Mouse (Mus musculus) G1E (cell line): ENCODE measurements around the gene Hps5. TPM values are rescaled to one million over a fixed set of nuclear protein-coding genes. Genes with fewer than 3 reads are reported as not detected.
"Not testable (repeated sequence)": the region's sequence is repeated elsewhere in the genome, so short reads cannot be mapped to it uniquely, and the experiment has no call there.

Source experiments
- ATAC-seq: 2 replicates; pipeline ENCODE4 v1.8.0; 2016; ENCODE audit warnings: mild to moderate bottlenecking; ENCODE audit not compliant: insufficient number of reproducible peaks, poor library complexity, low FRiP score, severe bottlenecking; ENCODE audit errors: extremely low read depth
- DNase-seq: peaks from one replicate; pipeline ENCODE4 v3.0.0; 2012; ENCODE audit warnings: low spot score
- H3K27me3 ChIP-seq: 2 replicates; pipeline ENCODE4 v1.6.1; 2012; ENCODE audit warnings: mild to moderate bottlenecking, low read length, inconsistent platforms; ENCODE audit not compliant: insufficient read depth
- H3K36me3 ChIP-seq: replicated peaks from 2 replicates; pipeline ENCODE3; 2012; ENCODE audit warnings: mild to moderate bottlenecking, inconsistent platforms
- H3K4me1 ChIP-seq: 2 replicates; pipeline ENCODE4 v1.6.1; 2012; ENCODE audit warnings: low read depth, low read length, inconsistent platforms, mixed read lengths; ENCODE audit not compliant: insufficient read depth
- H3K4me3 ChIP-seq: 2 replicates; pipeline ENCODE4 v1.5.1; 2012; ENCODE audit warnings: low read depth, mild to moderate bottlenecking, inconsistent platforms, low read length, moderate library complexity, mixed read lengths
- H3K9me3 ChIP-seq: replicated peaks from 2 replicates; pipeline ENCODE4 v1.6.1; 2012; ENCODE audit warnings: inconsistent platforms
- CTCF ChIP-seq: IDR thresholded peaks from 2 replicates; pipeline ENCODE4 v1.5.1; 2012; ENCODE audit warnings: low read depth, low read length, inconsistent platforms, mixed read lengths
- GATA1 ChIP-seq: IDR thresholded peaks from 2 replicates; pipeline ENCODE4 v1.6.1; 2012; ENCODE audit warnings: borderline replicate concordance, low read length, inconsistent platforms, mixed read lengths
- GATA2 ChIP-seq: IDR thresholded peaks from 2 replicates; pipeline ENCODE4 v1.6.1; 2012; ENCODE audit warnings: low read depth, low read length, inconsistent platforms, borderline replicate concordance
- POLR2AphosphoS5 ChIP-seq: IDR thresholded peaks from 2 replicates; pipeline ENCODE4 v1.6.1; 2012; ENCODE audit warnings: low read depth, low read length, inconsistent platforms; ENCODE audit not compliant: insufficient replicate concordance
- TAL1 ChIP-seq: conservative IDR thresholded peaks from 2 replicates; pipeline ENCODE4 v1.6.1; 2012; ENCODE audit warnings: low read depth, low read length, inconsistent platforms, mixed read lengths
- polyA plus RNA-seq: library from polyadenylated mRNA; stranded (reverse); fragments of >175 nt; gene quantifications from 2 replicates; pipeline ENCODE4 v1.2.3, GENCODE M21; 2012
- total RNA-seq, 2 experiments: library from RNA; stranded (forward) in 1 of 2; stranded (reverse) in 1 of 2; fragments of 200-1000 nt in 1 of 2; fragments of >200 nt in 1 of 2; fragmentation: Nextera tagmentation in 1 of 2; gene quantifications; 2 replicates each; pipeline ENCODE4 v1.2.3; 2014 to 2017

Gene Hps5
- total and polyA plus RNA-seq, 3 experiments = 2.7 to 34.9 (median 30.4) TPM

GRCm38 (mm10) chr7:46834994-46835610, 39.2 kb upstream of the Hps5 start:
- H3K36me3 ChIP-seq = no peaks in the 10 kb centered on the region
- no peak for DNase-seq
- no peak overlapping the region for H3K4me3 ChIP-seq
- TF ChIP-seq GATA2 = no peak
- no peaks in the 10 kb centered on the region for H3K9me3 ChIP-seq
- peaks cover 49% of the 10 kb centered on the region for H3K4me1 ChIP-seq
- H3K27me3 ChIP-seq = peaks cover 11% of the 10 kb centered on the region
- no peak for ATAC-seq

DNA sequence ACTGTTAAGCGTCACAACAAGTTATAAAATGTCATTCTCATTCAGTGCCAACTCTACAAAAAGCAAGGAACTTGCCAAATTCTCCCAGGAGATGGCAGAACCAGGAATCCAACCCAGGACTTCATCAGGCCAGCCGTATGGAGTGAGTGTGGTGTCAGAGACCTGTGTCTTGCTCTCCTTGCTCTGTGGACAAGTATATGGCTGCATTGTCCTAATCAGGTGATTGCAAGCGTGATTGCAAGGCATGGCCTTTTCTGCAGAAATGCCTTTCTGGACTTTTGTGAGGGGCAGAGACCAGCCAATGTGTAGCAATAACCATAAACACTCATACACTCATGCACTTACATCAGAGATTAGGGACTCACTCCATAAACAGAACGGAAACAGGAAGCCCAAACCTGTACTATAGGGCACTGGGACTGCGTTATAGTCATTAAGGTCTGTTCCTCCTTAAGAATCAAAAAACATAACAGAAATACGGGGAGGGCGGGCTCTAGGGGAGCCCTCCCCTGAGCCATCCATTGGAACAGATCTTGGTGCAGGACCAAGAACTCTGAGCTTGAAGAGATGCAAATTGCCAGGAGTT, 37.9 kb upstream of the Hps5 start:
- TF ChIP-seq POLR2AphosphoS5 = no peak
- no peak for TF ChIP-seq GATA1
- TF ChIP-seq GATA2 = no peak
- TF ChIP-seq CTCF = no peak
- TF ChIP-seq TAL1 = no peak
- ATAC-seq (no peak), DNase-seq (no peak)
- peaks cover 45% of the 10 kb centered on the region for H3K4me1 ChIP-seq
- no peaks in the 10 kb centered on the region for H3K36me3 ChIP-seq
- no peaks in the 10 kb centered on the region for H3K9me3 ChIP-seq
- no peak overlapping the region for H3K4me3 ChIP-seq
- 0 out of 2 replicates have a peak, but pooled peaks cover 2% of the 10 kb centered on the region for H3K27me3 ChIP-seq

DNA sequence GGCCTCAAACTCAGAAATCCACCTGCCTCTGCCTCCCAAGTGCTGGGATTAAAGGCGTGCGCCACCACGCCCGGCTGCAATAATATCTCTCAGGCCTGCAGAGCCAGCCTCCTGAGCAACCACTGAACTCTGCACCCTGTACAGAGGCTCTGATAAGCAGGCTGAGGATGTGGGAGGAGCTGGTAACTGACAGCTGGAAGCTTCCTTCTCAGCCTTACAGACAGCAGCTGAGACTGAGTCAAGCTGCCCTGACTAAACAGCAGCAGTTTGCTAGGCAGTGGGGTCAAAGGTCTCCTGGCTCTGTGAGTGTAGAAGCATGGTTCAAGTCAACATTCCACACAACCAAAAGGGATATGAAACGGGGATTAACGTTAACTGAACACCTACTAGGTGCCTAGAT, 37.4 kb upstream of the Hps5 start:
- TF ChIP-seq GATA1 (no peak), CTCF (no peak), POLR2AphosphoS5 (no peak), GATA2 (no peak), TAL1 (no peak)
- ATAC-seq = peak; percentile 98
- H3K4me3 ChIP-seq = no peak overlapping the region
- 0 out of 2 replicates have a peak, but pooled peaks cover 2% of the 10 kb centered on the region for H3K27me3 ChIP-seq
- no peaks in the 10 kb centered on the region for H3K36me3 ChIP-seq
- H3K9me3 ChIP-seq = no peaks in the 10 kb centered on the region
- DNase-seq = peak; percentile 87
- H3K4me1 ChIP-seq = peaks cover 40% of the 10 kb centered on the region

GRCm38 (mm10) chr7:46832112-46832810, 36.4 kb upstream of the Hps5 start:
- DNase-seq, H3K36me3 ChIP-seq, H3K27me3 ChIP-seq, H3K9me3 ChIP-seq, ATAC-seq, H3K4me3 ChIP-seq: not testable (repeated sequence)
- H3K4me1 ChIP-seq = peaks cover 37% of the 10 kb centered on the region

DNA sequence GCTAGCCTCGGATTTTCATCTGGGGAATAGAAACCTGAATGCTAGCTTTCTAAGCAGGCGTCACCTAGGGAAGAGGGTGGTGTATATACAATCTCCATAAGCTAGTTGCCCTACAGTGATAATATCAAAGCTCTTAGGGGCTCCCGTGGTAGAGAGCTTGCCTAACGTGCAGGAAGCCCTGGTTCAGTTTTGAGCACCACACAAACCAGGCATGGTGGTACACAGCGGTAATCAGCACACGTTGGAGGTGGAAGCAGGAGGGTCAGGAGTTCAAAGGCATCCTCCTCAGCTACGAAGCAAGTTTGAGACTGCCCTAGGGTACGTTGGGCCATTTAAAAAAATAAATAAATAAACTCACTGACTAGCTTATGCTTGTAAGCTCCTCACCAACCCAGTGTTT, 35.8 kb upstream of the Hps5 start:
- peaks cover 39% of the 10 kb centered on the region for H3K4me1 ChIP-seq
- ATAC-seq = no peak
- no peaks in the 10 kb centered on the region for H3K27me3 ChIP-seq
- H3K9me3 ChIP-seq = no peaks in the 10 kb centered on the region
- no peak for DNase-seq
- H3K4me3 ChIP-seq = no peak overlapping the region
- TF ChIP-seq GATA2 = no peak
- TF ChIP-seq POLR2AphosphoS5 = no peak
- TF ChIP-seq GATA1 = no peak
- no peak for TF ChIP-seq TAL1
- TF ChIP-seq CTCF = no peak
- no peaks in the 10 kb centered on the region for H3K36me3 ChIP-seq

DNA sequence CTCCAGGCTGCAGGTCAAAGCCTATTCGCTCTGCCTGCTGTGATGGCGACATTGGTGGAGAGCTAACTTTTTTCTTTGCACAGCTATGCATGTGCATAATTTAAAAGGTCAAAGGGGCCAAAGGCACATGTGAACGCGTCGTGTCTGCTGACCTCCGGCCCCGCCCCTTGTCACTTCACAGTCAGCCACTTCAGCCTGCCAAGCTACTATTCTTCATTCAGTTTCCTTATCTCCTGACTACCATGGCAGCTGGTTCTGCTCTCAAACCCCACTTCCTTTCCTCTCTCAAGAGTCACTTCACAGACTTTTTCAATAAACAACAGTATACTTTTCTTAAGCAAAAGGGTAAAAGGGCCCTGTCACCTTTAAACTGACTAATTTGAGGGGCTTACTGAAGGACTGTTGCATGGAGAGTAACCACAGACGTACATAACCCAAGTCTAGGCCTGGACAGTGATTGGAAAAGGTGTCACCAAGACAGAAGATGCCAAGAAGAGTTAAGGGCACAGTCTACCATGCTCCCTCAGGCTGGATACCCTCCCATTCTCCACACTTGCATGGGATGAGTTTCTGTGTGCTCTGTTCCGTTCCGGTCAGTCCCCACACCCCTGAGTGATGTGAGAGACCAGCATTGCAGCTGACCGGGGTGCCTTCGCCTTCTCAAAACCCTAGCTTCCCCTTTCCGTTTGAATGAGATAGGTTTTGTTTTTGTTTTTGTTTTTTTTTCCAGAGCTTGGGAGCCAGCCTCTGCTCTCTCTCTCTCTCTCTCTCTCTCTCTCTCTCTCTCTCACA, 35.1 kb upstream of the Hps5 start:
- ATAC-seq (peak; percentile 45), DNase-seq (no peak)
- Histone ChIP-seq H3K4me1 (peaks cover 39% of the 10 kb centered on the region), H3K36me3 (peaks cover 3% of the 10 kb centered on the region), H3K27me3 (no peaks in the 10 kb centered on the region), H3K9me3 (no peaks in the 10 kb centered on the region), H3K4me3 (no peak overlapping the region; the same call in 1 of the 2 replicates)
- TF ChIP-seq GATA1 = no peak
- no peak for TF ChIP-seq GATA2
- TF ChIP-seq POLR2AphosphoS5 = no peak
- TF ChIP-seq TAL1 = no peak
- no peak for TF ChIP-seq CTCF
